Mouse (Mus musculus) limb, embryonic 10.5 days (tissue): ENCODE data around the gene Dnah3. TPM values are rescaled to one million over a fixed set of nuclear protein-coding genes. Genes with fewer than 3 reads are reported as not detected.

Experiments used
- DNase-seq: peaks from one replicate; pipeline ENCODE4 v3.0.0-alpha.2; 2017; ENCODE audit warnings: low spot score
- H3K27ac ChIP-seq: fragments of 300-500 bp; sonication (generic); 2 replicates; pipeline ENCODE4 v1.5.1; 2016; ENCODE audit warnings: mild to moderate bottlenecking
- H3K27me3 ChIP-seq: fragments of 300-500 bp; sonication (generic); 2 replicates; pipeline ENCODE4 v1.6.1; 2016; ENCODE audit warnings: low read depth, mild to moderate bottlenecking; ENCODE audit not compliant: poor library complexity, severe bottlenecking
- H3K36me3 ChIP-seq: fragments of 300-500 bp; sonication (generic); 2 replicates; pipeline ENCODE4 v1.6.1; 2016; ENCODE audit warnings: mild to moderate bottlenecking, moderate library complexity
- H3K4me1 ChIP-seq: fragments of 300-500 bp; sonication (generic); 2 replicates; pipeline ENCODE4 v1.6.1; 2016
- H3K4me3 ChIP-seq: fragments of 300-500 bp; sonication (generic); 2 replicates; pipeline ENCODE4 v1.5.1; 2016; ENCODE audit warnings: mild to moderate bottlenecking, moderate library complexity
- H3K9me3 ChIP-seq: fragments of 300-500 bp; sonication (generic); replicated peaks from 2 replicates; pipeline ENCODE4 v1.6.1; 2016; ENCODE audit warnings: mild to moderate bottlenecking
- WGBS: fragments of 180-500 bp; shearing (Covaris S2); methylation state at CpG from one replicate; pipeline ENCODE4 v1.1.7; 2016; 5-methylcytosine and 5-hydroxymethylcytosine counted together
- polyA plus RNA-seq: library from polyadenylated mRNA; unstranded; fragments of >200 nt; fragmentation: Nextera tagmentation; extraction: Ambion mirVana; gene quantifications from 2 replicates; pipeline ENCODE4 v1.2.1, GENCODE M21; 2016

The Dnah3 gene
- polyA plus RNA-seq, 1 experiment from 2014 or later, result not detected

DNA sequence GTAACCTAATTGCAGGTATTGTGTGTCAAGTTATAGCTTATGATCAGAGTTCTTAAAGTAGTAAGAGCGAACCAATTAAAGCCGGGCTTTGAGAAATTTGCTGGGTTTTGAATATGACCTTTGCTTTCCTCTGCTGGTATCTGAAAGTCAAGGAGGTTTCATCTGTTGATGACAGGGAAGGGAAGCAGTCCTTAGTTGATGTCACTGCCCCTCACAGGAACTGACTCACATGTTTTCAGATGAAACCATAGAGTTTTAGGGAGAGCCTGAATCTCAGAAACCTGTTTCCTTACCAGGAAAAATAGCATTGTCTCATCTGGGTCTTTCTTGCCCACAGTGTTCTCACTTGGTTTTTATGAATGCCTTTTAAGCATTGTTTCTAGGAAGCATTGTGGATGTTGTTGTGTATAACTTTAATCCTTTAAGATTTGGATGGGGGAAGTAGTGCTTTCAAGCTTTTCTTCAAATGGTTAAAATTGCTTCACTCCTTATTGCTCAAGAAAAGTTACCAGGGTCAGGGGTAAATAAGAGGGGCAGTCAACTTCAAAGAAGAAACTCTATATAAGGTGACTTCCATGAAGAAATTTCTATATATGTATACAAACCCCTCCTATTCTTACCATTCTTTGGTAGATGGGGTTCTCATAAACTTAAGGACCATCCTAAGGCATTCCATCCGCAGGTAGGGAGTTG is 188.4 kb downstream of the Dnah3 start:
- WGBS, result 93% methylated on average over 3 of the region's 3 CpGs

DNA sequence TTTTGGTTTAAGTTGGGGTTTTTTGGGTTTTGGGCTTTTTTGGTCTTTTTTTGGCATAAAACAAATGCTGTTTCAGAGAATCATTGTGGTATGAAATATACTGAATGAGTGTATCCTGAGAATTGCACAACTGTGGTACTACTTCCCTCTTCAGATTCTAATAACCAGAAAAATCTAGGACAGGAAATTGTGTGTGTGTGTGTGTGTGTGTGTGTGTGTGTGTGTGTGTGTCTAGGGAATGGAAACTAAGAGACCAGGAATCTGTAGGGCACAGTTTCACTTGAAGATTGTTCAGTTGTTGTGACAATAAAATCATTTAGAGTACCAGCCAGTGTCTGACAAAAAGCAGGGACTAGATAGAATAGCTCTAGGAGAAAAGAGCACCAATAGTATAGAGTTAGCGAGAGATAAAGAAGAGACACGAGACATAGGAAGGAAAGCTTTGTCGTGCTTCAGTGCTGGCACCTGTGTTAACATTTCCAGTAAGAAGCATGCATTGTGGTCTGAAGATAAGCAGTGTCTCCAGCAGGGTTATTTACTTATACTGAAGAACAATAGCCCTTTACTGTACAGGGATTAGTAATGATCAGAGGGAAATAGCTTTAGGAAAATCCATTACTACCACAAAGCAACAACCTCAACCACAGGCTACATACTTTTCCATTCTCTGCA is 195.6 kb downstream of the Dnah3 start:
- Histone ChIP-seq H3K9me3 (no peaks in the 10 kb centered on the region), H3K4me1 (peaks cover 14% of the 10 kb centered on the region), H3K36me3 (no peaks in the 10 kb centered on the region), H3K4me3 (no peak overlapping the region), H3K27me3 (no peaks in the 10 kb centered on the region), H3K27ac (no peak overlapping the region)
- WGBS, result 82% methylated on average over 3 of the region's 3 CpGs
- DNase-seq, result no peak

More for the DNA sequence above, 188.4 kb downstream of the Dnah3 start:
- H3K9me3 ChIP-seq, result no peaks in the 10 kb centered on the region
- no peaks in the 10 kb centered on the region for H3K27me3 ChIP-seq
- H3K4me3 ChIP-seq, result no peak overlapping the region
- H3K36me3 ChIP-seq, result no peaks in the 10 kb centered on the region
- no peak for DNase-seq
- no peak overlapping the region for H3K27ac ChIP-seq
- H3K4me1 ChIP-seq, result no peaks in the 10 kb centered on the region

DNA sequence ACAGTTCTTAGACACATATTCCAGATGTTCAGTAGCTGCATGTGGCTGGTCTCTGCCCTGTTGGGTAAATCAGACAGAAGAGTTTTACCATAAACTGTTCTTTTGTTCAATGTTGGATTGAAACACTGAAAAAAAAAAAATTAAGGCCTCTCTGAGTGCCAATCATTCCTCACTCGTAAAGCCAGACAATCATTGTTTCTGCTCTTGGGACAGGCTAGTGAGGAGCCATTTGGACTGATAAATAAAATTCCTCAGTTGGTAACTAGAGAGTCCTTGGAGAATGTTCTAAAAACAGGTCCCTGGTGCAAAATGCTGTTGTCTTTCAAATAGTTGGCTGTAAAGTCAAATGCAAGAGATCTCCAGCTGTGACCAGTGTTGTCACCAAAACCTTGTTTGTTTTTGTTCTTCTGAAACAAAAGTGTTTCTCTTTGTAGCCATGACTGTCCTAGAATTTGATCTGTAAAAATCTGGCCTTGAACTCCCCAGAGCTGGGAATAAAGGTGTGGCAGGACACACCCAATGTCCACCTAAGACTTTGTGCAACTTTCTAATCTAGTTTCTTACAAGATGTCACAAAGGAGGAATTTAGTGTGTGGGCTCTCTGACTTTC is 196.7 kb downstream of the Dnah3 start:
- no peaks in the 10 kb centered on the region for H3K9me3 ChIP-seq
- peaks cover 21% of the 10 kb centered on the region for H3K4me1 ChIP-seq
- whole genome bisulfite sequencing, result 88% methylated on average over 1 of the region's 1 CpGs
- no peaks in the 10 kb centered on the region for H3K36me3 ChIP-seq
- DNase-seq, result no peak
- H3K27ac ChIP-seq, result no peak overlapping the region
- no peaks in the 10 kb centered on the region for H3K27me3 ChIP-seq
- no peak overlapping the region for H3K4me3 ChIP-seq

DNA sequence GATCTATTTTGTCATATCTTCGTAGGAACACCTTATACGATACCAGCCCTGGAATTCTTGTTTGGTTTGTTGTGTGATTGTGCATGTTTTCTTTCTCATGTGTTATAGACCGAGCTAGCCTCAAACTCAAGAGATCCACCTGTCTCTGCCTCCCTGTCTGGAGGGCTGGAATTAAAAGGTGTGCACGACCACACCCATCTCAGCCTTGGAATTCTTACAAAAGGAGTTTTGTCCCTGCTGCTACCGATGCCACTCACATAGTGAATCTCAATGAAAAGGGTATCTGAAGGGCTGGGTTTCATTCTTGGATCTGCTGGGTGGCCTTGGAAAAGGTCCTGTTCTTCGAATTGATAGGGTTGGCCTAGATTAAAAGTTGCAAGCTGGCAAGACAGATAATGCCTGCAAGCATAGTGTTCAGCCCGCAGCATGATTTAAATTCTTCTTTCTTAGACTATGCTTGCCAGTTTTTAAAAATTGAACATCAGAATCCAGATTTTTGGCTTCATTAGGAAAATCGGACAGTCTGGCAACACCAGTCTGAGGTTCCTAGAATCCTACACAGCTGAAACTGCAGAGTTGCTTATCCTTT is 197.5 kb downstream of the Dnah3 start:
- no peaks in the 10 kb centered on the region for H3K9me3 ChIP-seq
- no peak overlapping the region for H3K27ac ChIP-seq
- H3K4me1 ChIP-seq, result peaks cover 21% of the 10 kb centered on the region
- H3K27me3 ChIP-seq, result no peaks in the 10 kb centered on the region
- no peaks in the 10 kb centered on the region for H3K36me3 ChIP-seq
- H3K4me3 ChIP-seq, result no peak overlapping the region
- DNase-seq, result no peak
- 91% methylated on average over 8 of the region's 8 CpGs for WGBS

DNA sequence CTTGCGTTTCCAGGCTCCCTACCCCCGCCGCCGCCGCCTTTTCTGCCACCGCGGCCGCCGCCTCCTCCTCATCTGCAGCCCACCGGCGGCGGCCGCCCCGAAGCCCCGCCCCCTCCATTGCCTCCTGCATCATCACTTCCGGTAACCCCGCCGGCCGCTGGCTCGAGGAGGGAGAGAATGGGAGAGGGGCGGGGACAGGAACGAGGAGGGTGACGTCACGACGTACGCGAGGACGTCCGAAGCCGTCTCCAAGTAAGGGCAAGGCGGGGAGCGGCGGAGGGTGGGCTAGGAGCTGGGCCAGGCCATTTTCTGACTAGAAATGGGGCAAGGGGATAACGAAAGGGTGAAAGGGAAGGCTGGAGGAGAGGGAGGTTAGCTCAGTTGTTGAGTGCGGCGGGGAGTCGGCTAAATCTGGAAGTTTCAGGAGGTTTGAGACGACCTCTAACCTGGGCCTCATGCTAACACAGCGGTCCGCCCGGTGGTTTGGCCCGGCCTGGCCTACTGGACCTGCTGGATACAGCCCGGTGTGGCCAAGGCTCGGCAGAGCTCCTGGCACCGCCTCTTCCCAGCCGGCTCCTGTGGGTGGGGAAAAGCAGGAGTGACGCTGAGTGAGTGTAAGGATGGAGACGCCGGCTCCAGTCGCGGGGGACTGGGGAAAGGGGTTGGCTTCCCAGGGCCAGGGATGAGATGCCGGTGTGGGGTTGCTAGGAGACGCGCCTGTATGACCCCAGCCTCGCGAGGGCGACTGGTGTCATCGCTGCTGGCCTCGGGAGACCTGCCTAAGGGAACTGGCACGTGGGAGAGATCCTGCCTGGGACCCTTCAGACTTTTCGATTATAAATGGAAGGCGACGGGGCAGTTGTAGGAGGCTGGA is 199.2 kb downstream of the Dnah3 start, which contains the start of the genes Lyrm1 and Dcun1d3:
TSS of gene Lyrm1 (plus strand) at position 223 of the 874 bp plus-strand sequence.
TSS of gene Dcun1d3 (minus strand) at position 660 of the 874 bp plus-strand sequence.
- WGBS, result under 1% methylated on average over 63 of the region's 63 CpGs
- H3K9me3 ChIP-seq, result no peaks in the 10 kb centered on the region
- peaks cover 21% of the 10 kb centered on the region for H3K4me1 ChIP-seq
- H3K4me3 ChIP-seq, result peak within 1 kb of the TSS; percentile 79
- no peaks in the 10 kb centered on the region for H3K27me3 ChIP-seq
- DNase-seq, result peak; percentile 99
- 0 out of 2 replicates have a peak, but pooled peaks cover 2% of the 10 kb centered on the region for H3K36me3 ChIP-seq
- H3K27ac ChIP-seq, result peak within 1 kb of the TSS; percentile 94

DNA sequence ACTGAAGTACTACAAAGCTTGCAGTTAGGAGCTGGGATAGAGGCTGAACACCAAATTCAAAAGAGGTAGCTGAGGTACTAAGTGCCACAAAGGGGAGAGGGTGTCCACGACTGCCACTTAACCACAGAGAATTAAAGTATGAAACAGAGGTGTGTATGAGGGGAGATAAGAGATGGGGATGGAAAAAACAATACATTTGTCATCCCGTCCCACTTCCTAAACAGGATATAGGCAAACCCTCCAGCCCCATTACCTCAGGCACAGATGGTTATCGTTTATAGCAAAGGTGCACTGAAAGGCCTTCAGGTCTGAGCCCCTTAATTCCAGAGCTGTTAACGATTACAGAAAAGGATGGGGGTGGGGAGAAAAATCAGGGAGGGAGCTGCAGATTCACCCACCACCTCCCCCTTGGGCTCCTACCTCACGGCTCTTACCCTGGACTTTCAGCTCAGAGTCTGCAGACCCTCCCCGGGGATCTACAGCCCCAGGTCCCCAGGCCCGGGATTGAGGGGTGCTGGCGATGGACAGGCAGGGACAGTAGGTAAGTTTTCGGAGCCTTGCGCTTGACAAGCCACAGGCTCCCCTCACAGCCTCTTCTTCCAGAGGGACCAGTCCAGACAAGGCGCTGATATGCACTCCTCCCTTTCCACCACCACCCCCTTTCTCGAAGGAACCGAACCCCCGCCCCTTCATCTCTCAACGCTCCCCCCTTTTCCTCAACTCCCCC is 200.1 kb downstream of the Dnah3 start:
- DNase-seq, result no peak
- H3K4me1 ChIP-seq, result peaks cover 21% of the 10 kb centered on the region
- WGBS, result 1% methylated on average over 15 of the region's 15 CpGs
- peak overlapping the region; percentile 94 for H3K27ac ChIP-seq
- H3K4me3 ChIP-seq, result peak overlapping the region; percentile 79
- H3K9me3 ChIP-seq, result no peaks in the 10 kb centered on the region
- H3K36me3 ChIP-seq, result 0 out of 2 replicates have a peak, but pooled peaks cover 2% of the 10 kb centered on the region
- H3K27me3 ChIP-seq, result no peaks in the 10 kb centered on the region

DNA sequence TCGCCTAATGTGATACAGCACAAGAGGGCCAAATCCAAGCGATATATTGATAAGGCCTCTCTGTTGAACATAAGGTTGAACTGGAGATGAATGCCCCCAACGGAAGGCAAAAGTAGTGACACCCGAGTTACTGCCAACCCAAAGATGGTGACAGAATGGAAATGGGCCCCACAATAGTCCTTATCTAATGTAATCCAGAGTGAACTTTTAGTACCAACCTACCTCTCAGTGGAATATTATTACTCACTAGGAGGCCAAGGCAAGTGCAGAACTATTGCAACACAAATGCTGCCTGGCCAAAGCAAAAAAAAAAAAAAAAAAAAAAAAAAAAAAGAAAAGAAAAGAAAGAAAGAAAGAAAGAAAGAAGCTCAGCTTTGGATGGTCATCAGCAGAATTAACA is 202.3 kb downstream of the Dnah3 start:
- Histone ChIP-seq H3K4me1 (peaks cover 21% of the 10 kb centered on the region), H3K27me3 (no peaks in the 10 kb centered on the region), H3K4me3 (no peak overlapping the region), H3K36me3 (0 out of 2 replicates have a peak, but pooled peaks cover 2% of the 10 kb centered on the region), H3K9me3 (no peaks in the 10 kb centered on the region), H3K27ac (no peak overlapping the region)
- DNase-seq, result no peak
- 96% methylated on average over 4 of the region's 4 CpGs for WGBS

DNA sequence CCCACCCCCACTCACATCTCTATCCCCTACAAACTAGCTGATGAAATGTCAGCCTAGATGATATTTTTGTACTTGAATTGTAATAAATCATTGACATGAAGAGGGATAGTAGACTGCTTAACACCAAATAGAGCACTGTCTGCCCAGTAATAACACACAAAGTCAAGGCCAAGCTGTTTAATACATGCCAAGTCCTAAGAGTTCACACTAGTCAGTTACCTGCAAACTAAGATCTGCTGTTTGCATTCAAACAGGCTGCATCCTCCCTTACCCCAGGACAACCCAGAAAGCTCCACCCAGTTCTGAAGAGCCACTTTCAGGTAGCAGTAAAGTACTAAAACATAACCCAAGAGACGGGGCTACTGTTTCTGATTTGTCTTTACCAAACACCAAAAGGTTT is 202.9 kb downstream of the Dnah3 start:
- H3K9me3 ChIP-seq, result no peaks in the 10 kb centered on the region
- WGBS, result 84% methylated on average over 1 of the region's 1 CpGs
- H3K4me3 ChIP-seq, result no peak overlapping the region
- no peak for DNase-seq
- peaks cover 21% of the 10 kb centered on the region for H3K4me1 ChIP-seq
- no peaks in the 10 kb centered on the region for H3K27me3 ChIP-seq
- no peak overlapping the region for H3K27ac ChIP-seq
- 0 out of 2 replicates have a peak, but pooled peaks cover 2% of the 10 kb centered on the region for H3K36me3 ChIP-seq

DNA sequence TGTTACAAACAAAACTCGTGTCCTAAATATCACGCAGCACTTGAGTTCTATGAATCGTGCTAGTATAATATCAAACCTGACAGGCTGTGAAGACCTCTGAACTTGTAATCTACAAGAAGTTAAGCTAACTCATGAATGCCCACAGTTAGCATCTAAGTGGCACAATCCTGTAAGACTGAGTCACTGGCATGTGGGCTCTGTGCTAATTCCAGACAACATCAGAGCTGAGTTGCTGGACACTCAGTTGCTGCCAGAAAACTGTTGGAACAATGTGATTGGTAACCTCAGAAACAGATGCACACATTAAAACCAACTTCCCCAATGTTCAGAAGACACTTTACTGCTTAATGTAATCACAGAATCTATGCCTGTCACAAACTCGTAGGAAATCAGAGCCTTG is 207.2 kb downstream of the Dnah3 start:
- H3K36me3 ChIP-seq, result 0 out of 2 replicates have a peak, but pooled peaks cover 5% of the 10 kb centered on the region
- WGBS, result 93% methylated on average over 4 of the region's 4 CpGs
- no peak overlapping the region for H3K27ac ChIP-seq
- H3K27me3 ChIP-seq, result no peaks in the 10 kb centered on the region
- no peaks in the 10 kb centered on the region for H3K9me3 ChIP-seq
- H3K4me3 ChIP-seq, result no peak overlapping the region
- no peak for DNase-seq
- no peaks in the 10 kb centered on the region for H3K4me1 ChIP-seq

DNA sequence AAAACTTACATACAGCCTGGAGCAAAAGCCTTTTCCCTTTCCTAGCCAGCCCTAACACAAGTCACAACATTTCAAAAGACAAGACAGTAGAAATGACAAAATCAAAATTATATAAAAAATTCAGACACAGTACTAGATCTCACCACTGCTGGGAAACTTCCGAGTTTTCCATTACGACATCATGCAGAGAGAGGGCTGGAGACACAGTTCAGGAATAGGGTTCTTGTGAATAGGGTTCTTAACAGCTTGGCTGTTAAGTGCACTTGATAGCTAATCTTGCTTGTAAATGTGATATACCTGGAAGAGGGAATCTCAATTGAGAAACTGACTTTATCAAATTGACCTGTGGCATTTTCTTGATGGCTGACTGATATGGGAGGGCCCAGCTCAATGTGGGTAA is 213.9 kb downstream of the Dnah3 start:
- no peak overlapping the region for H3K27ac ChIP-seq
- WGBS, result 94% methylated on average over 2 of the region's 2 CpGs
- H3K27me3 ChIP-seq, result no peaks in the 10 kb centered on the region
- H3K36me3 ChIP-seq, result peaks cover 18% of the 10 kb centered on the region
- no peaks in the 10 kb centered on the region for H3K9me3 ChIP-seq
- H3K4me3 ChIP-seq, result no peak overlapping the region
- no peak for DNase-seq
- no peaks in the 10 kb centered on the region for H3K4me1 ChIP-seq

DNA sequence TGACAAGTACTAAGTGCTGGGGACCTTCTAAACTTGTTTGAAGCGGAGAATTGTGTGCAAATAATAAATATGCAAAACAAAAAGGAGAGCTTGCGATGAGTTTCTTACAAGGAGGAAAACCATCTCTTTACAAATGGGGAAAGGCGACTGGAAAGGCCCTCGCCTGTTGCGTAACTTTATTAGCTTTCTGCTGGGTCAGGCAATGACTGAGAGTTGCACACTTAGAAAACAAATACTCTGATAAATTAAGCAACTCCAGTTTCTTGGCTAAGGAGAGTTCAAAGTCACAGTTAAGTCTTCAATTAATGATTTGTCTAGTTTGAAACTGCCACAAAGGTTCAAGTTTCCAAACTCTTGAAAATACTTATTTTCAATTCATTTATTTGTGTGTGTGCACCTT is 214.7 kb downstream of the Dnah3 start:
- H3K27me3 ChIP-seq, result no peaks in the 10 kb centered on the region
- DNase-seq, result no peak
- no peak overlapping the region for H3K27ac ChIP-seq
- no peak overlapping the region for H3K4me3 ChIP-seq
- H3K36me3 ChIP-seq, result peaks cover 18% of the 10 kb centered on the region
- H3K9me3 ChIP-seq, result no peaks in the 10 kb centered on the region
- 91% methylated on average over 5 of the region's 5 CpGs for WGBS
- no peaks in the 10 kb centered on the region for H3K4me1 ChIP-seq

DNA sequence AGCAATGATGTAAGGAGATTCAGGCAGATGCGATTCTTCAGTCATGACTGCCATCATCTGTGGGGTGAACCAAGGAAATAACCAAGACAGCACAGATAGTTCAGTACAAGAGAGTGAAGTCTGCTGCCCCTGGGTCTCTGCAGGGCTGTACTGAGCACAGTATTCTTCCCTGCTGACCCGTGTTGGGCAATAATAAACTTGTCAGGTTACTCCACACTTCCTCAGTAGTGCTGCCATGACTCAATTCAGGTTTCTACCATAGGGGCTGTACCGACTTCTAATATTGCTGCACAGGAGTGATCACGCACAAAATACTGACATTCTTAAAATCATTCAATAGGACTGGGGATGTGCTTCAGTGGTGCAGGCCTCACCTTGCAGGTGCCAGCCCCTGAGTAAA is 215.9 kb downstream of the Dnah3 start:
- Histone ChIP-seq H3K27ac (no peak overlapping the region), H3K4me3 (no peak overlapping the region), H3K27me3 (no peaks in the 10 kb centered on the region), H3K4me1 (no peaks in the 10 kb centered on the region), H3K9me3 (no peaks in the 10 kb centered on the region), H3K36me3 (peaks cover 18% of the 10 kb centered on the region)
- 89% methylated on average over 4 of the region's 4 CpGs for WGBS
- no peak for DNase-seq
